Mouse (Mus musculus): ENCODE measurements around the gene Rspry1. TPM values are rescaled to one million over a fixed set of nuclear protein-coding genes. Genes with fewer than 3 reads are reported as not detected.
A peak's percentile ranks its signal among the peaks of the same experiment; 100 is the strongest.

Rspry1 gene
- total RNA-seq, 2 experiments from 2014 or later: 20.2 to 23.8 TPM

- DNase-seq: peak; percentile 47
Observed at GRCm38 (mm10) chr8:94602471-94603131, 864 bp downstream of the Rspry1 start.

GRCm38 (mm10) chr8:94604030-94604429 is 2.3 kb downstream of the Rspry1 start:
- no peak for DNase-seq

DNA sequence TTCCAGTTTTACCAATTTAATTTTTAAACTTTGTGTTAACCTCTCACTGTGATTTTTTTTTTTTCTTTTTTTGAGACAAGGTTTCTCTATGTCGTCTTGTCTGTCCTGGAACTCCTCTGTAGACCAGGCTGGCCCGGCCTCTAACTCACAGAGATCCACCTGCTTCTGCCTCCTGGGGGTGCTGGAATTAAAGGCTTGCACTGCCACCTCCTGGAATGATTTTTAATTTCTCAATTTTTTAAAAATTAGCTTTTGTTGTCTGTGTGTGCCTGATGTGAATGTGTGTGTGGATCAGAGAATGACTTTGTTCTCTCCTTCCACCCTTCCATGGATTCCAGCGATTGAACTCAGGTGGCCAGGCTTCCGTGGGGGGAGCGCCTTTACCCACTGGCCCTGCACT is 5.3 kb downstream of the Rspry1 start:
- DNase-seq: no peak

DNA sequence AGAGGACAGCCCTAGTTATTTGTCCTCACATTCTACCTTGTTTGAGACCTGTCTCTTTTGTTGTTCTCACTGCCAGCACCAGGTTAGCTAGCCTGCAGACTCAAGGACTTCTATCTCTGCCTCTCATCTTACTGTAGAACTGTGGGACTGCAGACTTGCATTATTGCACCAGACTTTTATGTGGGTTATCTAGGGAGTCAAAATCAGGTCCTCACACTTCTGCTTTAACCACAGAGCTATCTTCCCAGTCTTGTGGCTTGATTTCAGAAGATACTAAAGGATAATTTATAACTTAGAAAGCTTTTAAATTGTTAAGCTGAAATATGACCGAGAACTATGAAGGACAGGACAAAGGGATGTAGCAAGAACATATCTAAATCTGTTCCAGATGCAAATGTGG is 23.1 kb downstream of the Rspry1 start:
- no peak for DNase-seq

DNA sequence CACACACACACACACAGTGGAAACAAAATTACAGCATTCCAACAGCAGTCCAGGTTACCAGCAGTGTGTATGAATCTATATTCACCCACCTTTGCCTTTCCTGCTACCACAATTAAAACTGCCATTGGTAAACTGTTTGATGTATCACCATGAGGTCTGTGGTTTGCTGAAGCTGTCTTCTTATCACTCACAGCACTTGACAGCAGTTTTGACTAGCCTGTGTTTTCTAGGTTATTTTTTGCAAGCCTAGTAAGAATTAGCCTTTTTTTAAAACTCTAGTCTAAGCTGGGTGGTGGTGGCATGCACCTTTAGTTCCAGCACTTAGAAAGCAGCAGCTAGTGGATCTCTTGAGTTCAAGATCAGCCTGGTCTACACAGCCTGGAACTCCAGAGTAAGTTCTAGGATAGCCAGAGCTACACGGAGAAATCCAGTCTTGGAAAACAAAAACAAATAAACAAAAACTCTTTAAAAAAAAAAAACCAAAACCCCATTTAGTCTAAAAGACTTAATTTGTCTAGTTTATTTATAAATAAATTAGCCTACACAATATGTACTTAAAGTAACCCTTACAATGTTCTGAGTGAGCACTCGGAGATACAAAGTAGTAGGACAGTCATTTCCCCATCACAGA is 31.9 kb downstream of the Rspry1 start:
- DNase-seq: no peak

DNA sequence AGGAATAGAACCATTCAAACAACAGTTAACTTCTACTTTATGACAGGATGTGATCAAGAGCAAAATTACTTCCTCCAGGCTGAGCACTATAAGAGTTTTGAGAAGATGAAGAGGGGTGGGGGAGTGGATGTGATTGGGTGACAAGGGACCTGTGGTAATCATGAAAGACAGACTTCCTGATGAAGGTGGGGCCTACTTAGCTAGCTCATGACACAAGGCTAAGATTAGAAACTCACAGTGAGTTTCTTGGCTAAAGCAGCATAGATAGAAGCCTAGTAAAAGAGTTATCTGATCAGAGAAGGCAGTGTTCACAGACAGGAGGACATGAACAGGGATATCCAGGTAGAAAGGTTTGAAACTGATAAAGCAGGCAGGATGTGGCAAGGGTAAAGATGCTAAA is 32.5 kb downstream of the Rspry1 start:
- DNase-seq: no peak

DNA sequence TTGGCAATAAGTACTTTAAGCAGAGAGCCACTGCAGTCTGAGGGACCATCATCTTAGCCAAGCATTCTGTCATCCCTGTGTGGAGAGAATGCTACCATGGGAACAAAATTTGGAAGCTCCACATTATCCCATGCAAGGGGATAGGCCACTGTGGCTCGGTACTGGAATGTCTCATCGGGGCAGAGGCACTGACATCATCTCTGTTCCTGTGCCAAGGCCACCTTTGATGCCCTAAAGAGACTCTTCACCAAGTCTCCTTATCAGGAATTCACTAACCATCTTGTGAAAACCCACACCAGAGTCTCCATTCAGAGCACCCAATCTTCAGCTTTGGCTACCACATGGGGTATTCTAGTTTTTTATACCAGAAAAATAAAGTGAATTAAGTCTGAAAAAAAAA is 39.4 kb downstream of the Rspry1 start:
- peak; percentile 19 for DNase-seq

- DNase-seq: no peak
Observed at GRCm38 (mm10) chr8:94641938-94642337, 40.2 kb downstream of the Rspry1 start.

DNA sequence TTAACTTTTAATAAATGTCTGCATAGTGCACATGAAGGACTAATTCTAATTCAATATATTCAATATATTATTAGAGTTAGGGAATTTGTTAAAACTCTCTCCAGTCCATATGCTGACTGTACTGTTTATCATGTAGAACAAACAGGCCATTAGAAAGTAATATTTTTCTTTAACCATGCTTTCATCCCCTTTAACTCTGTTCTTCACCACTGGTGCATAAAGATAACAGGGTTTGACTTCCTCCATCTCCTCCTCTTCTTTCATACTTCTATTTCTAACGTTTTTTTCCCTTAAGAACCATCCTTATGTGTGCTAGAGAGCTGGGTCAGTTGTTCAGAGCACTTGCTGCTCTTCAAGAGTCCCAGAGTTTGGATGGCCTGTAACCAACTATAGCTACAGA is 43.5 kb downstream of the Rspry1 start:
- DNase-seq: no peak

- no peak for DNase-seq
Observed at GRCm38 (mm10) chr8:94646165-94646564, 44.4 kb downstream of the Rspry1 start.

DNA sequence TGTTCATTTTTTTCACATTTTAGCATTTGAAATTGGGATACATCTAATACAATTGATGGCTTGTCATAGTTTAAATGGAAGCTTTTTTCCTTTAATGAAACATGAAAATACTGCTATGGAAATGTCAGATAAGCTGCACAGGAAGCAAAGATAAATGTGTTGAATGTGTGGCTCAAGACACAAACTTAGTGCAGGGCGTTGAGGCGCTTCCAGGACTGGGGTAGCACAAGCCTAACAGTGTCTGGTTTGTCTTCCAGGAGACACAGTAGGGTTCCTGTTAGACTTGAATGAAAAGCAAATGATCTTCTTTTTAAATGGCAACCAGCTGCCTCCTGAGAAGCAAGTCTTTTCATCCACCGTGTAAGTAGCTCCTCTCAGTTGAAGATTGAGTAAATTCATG is 47.8 kb downstream of the Rspry1 start:
- DNase-seq: no peak

DNA sequence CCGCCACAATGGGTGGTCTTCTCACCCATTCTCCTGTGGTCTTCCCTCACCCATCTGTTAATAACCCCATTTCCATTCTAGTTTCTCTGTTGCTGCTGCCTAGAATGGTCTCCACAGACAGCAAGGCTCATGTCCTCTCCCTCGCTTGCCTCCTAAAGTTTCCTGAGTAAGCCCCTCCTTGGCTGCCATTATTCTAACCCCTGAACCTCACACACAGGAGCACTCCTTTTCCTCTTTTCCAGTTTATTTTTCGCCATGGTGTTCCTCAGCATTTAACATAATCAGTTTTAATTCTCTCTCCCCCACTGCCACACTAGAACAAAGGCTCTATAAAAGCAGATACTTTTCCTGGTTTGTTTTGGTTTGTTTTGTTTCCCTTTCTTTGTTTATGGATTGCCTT is 51.2 kb downstream of the Rspry1 start:
- DNase-seq: no peak

- DNase-seq: no peak
Observed at GRCm38 (mm10) chr8:94654994-94655393, 53.3 kb downstream of the Rspry1 start.

- DNase-seq: no peak
Observed at GRCm38 (mm10) chr8:94658031-94658430, 56.3 kb downstream of the Rspry1 start.

GRCm38 (mm10) chr8:94660418-94660817 is 58.7 kb downstream of the Rspry1 start:
- DNase-seq: no peak

DNA sequence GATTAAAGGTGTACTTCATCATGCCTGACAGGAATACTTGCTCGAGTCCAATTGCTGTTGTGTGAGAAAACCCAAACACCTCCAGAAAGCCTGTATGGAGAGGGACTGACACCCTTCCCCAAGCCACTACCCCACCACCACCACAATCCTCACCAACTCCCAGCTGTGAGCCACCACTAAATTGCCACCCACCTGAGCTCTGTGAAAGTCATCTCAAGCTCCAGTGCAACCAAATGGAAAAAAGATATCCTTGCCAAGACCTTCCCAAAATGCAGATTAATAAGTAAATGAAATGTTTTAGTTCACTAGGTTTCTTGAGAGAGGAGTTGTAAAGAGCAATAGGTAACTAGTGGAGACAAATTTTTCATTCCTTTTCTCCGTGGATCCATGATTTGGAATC is 63.0 kb downstream of the Rspry1 start:
- DNase-seq: no peak

DNA sequence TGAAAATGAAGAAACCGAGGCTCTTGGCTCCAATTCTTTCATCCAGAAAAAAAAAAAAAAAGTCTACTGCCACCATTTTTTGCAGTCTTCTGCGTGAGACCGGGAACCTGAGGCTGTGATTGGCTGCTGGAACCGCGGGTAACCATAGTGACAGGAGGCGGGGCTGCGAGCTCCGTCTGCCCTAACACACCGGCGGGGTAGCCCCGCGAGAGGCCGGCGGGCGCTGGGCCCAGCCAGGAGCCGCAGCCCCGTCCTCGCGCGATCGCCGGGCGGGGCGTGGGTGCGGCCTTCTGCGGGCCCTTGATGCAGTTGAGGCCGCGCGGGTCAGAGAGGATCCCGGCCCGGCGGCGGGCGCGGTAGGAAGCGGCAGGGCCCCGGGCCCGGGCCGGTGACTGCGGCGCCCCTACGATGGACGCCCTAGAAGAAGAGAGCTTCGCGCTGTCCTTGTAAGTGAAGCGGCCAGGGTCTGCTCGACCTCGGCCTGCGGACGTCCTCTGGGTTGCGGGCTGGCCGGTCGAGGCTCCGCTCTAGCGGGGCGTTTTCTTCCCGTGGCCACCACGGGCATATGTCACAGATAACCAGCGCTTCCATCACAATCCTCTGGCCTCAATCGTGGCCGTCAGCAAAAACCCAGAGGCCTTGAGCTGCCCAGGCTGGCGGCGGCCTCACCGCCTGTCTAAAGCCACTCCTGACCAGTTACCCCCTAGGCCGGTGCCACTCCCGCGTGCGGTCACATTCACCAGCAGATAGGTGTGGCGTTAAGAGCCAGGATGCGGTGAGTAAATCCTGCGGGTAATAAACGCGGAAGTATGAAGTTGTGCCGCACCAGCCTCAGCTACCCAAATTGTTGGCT is 64.9 kb downstream of the Rspry1 start, which contains the start of gene Arl2bp:
TSS of gene Arl2bp (plus strand) at position 145 of the 853 bp plus-strand sequence.
- DNase-seq: peak; percentile 97

- DNase-seq: no peak
Observed at GRCm38 (mm10) chr8:94674384-94674783, 72.6 kb downstream of the Rspry1 start.

- DNase-seq: no peak
Observed at GRCm38 (mm10) chr8:94675923-94676322, 74.2 kb downstream of the Rspry1 start.

DNA sequence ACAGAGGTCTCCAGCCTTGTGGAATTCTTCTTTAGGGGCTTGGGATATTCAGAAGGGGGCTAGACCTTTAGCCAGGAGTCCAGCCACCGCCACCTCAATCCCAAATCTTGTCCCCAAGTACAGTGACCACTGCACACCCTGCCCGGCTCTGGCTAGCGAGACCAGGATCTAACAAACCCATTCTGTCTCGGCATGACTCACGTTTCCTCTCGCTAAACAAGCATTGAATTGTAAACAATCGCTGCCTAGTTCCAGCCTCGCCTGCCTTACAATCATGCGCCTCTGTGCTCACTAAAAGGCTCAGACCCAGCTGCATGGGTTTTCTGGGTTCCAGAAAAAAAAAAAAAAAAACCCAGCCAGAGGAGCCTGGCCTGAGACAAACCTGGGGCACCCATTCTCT is 76.8 kb downstream of the Rspry1 start:
- no peak for DNase-seq

DNA sequence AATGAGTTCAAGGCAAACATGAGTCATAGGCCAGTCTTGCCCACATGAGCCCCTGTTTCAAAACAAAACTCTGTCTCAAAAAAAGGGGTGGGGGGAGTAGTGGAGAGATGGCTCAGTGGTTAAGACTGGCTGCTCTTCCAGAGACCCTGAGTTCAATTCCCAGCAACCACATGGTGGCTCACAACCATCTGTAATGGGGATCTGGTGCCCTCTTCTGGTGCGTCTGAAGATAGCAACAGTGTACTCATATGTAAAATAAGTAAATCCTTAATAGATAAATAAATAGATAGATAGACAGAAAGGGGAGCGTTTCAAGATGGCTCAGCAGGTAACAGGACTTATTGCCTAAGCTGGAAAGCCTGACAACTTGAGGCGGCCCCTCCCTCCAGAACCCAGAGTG is 78.7 kb downstream of the Rspry1 start:
- DNase-seq: no peak

GRCm38 (mm10) chr8:94682732-94683524 is 81.2 kb downstream of the Rspry1 start:
- no peak for DNase-seq

Data from adrenal gland, postnatal 10 days (tissue).